12 mouse cellular contexts compared by ENCODE assay signal in the genomic region with DNA sequence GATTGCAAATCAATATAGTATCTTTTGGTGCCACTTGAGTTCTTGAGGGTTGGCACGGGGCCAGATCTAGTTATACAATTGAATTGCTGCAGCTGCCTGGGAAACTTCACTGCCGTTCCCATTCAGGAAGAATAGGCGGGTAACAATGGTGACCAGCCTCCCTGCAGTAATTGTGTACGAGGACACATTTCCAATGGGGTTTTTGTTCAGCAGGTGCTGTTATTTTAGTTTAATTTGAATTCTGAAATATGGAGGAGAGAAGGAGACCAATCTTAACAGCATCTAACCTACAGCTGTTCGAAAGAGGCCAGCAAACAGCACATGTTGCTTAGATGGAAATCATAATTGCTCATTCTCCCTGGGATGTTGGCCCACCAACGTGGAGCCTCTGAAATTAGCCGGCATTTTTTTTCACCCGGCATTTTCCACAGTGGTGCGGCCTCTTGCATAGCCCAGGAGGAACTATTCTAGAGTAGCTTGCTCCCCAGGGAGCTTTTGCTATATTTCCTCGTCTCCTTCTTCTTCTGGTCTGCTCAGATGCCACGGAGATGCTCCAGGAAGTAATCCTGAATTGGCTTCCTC.
DNase-seq lines count a peak whose midpoint lies in the region; ATAC-seq lines count a peak whose summit lies in the region.
"Had no signal": no experiment of that assay in that cellular context is flagged by ENCODE, and none has a peak within 500 bp of the region (broad histone marks: within the 10 kb centered on the region; RNA-seq: fewer than 3 reads in every experiment).

No protein-coding gene starts in this region.

- no peaks in the 10 kb centered on the region for H3K36me3 ChIP-seq in forebrain, embryonic 11.5 days (ENCODE audit: control insufficient read depth, insufficient read depth, low read length)
- H3K36me3 ChIP-seq: intestine, embryonic 15.5 days; liver, embryonic 15.5 days had no signal

- H3K9ac ChIP-seq in forebrain, embryonic 11.5 days (ENCODE audit: low read length) = no peak overlapping the region
- H3K9ac ChIP-seq: intestine, embryonic 15.5 days; liver, embryonic 15.5 days had no signal

- peak; percentile 9 for DNase-seq in lung, postnatal 36 days
- DNase-seq in lung, postnatal 10 days = no peak
- peak; percentile 7 for DNase-seq in ZHBTc4 (ENCODE audit: low read depth, low spot score)
- peak; percentile 75 for DNase-seq in forebrain, embryonic 11.5 days (ENCODE audit: low spot score)
- DNase-seq in mesoderm, embryonic 11.5 days (ENCODE audit: low read depth, low spot score) = peak; percentile 43
- DNase-seq in frontal cortex, adult 2 months (ENCODE audit: extremely low spot score in 1 of 2, low spot score in 1 of 2) = no peak
- no peak for DNase-seq in layer of hippocampus, postnatal 36 days
- DNase-seq: gastrocnemius, postnatal 36 days had no signal

- 30% methylated on average over 11 of the region's 11 CpGs for WGBS in forebrain, embryonic 11.5 days

- H3K4me1 ChIP-seq in forebrain, embryonic 11.5 days (replicated peaks; ENCODE audit: control insufficient read depth, insufficient read depth, low read length) = peaks cover 9% of the 10 kb centered on the region
- H3K4me1 ChIP-seq: intestine, embryonic 15.5 days; liver, embryonic 15.5 days had no signal

- ATAC-seq in forebrain, embryonic 11.5 days (replicated peaks; ENCODE audit: low FRiP score) = peak; percentile 77
- ATAC-seq in erythroblast, adult 5-6 weeks (replicated peaks; ENCODE audit: low FRiP score, poor library complexity, severe bottlenecking) = no peak
- ATAC-seq: intestine, embryonic 15.5 days had no signal

- H3K27me3 ChIP-seq in forebrain, embryonic 11.5 days (ENCODE audit: control insufficient read depth, insufficient read depth, low read length) = no peaks in the 10 kb centered on the region
- H3K27me3 ChIP-seq: intestine, embryonic 15.5 days; liver, embryonic 15.5 days had no signal

- H3K4me2 ChIP-seq in forebrain, embryonic 11.5 days (ENCODE audit: low read depth, low read length, severe bottlenecking) = no peak overlapping the region; the same call in 1 of the 2 replicates
- H3K4me2 ChIP-seq: intestine, embryonic 15.5 days; liver, embryonic 15.5 days had no signal

- H3K27ac ChIP-seq in forebrain, embryonic 11.5 days (ENCODE audit: low read depth, low read length) = peak overlapping the region; percentile 19; the same call in 1 of the 2 replicates
- H3K27ac ChIP-seq: intestine, embryonic 15.5 days; liver, embryonic 15.5 days had no signal

- H3K4me3 ChIP-seq in forebrain, embryonic 11.5 days (ENCODE audit: low read depth, low read length) = no peak overlapping the region
- H3K4me3 ChIP-seq: intestine, embryonic 15.5 days; liver, embryonic 15.5 days; megakaryocyte, embryonic 14.5 days had no signal

- no peaks in the 10 kb centered on the region for H3K9me3 ChIP-seq in forebrain, embryonic 11.5 days (ENCODE audit: control insufficient read depth, low read length)
- H3K9me3 ChIP-seq: intestine, embryonic 15.5 days; liver, embryonic 15.5 days; megakaryocyte, embryonic 14.5 days had no signal

Comparison
In these comparisons a context has a peak if more than half of its experiments do, and no peak if none do; other contexts are left out.
1. DNase-seq: peak in lung, postnatal 36 days (single experiment), ZHBTc4 (single experiment), forebrain, embryonic 11.5 days (single experiment) and mesoderm, embryonic 11.5 days (single experiment); none in lung, postnatal 10 days (single experiment), frontal cortex, adult 2 months (0 of 2) and layer of hippocampus, postnatal 36 days (0 of 2).